Mouse (Mus musculus): Measurements from ENCODE around the gene Ppp2ca.
"Not testable (repeated sequence)": the region's sequence is repeated elsewhere in the genome, so short reads cannot be mapped to it uniquely, and the experiment has no call there.

The Ppp2ca gene

DNA sequence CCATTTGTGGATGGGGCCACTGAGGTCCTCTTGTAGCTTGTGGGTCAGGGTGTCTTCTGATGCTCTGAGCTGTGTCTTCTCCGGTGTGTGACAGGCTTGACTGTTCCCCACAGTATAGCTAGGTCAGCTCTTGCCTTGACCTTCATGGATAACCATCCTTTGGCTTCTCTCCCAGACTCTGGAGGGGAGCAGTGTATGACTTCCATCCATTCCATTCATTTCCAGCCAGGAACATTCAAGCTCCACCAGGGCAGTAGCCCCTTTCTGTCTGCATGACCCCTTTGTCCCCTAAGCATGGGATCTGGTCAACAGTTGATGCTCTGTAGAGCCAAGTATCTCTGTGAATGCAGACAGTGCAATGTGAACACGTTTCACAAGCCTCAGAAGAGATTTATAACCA lies 885 bp upstream of the Ppp2ca start:
- no peak for DNase-seq

DNA sequence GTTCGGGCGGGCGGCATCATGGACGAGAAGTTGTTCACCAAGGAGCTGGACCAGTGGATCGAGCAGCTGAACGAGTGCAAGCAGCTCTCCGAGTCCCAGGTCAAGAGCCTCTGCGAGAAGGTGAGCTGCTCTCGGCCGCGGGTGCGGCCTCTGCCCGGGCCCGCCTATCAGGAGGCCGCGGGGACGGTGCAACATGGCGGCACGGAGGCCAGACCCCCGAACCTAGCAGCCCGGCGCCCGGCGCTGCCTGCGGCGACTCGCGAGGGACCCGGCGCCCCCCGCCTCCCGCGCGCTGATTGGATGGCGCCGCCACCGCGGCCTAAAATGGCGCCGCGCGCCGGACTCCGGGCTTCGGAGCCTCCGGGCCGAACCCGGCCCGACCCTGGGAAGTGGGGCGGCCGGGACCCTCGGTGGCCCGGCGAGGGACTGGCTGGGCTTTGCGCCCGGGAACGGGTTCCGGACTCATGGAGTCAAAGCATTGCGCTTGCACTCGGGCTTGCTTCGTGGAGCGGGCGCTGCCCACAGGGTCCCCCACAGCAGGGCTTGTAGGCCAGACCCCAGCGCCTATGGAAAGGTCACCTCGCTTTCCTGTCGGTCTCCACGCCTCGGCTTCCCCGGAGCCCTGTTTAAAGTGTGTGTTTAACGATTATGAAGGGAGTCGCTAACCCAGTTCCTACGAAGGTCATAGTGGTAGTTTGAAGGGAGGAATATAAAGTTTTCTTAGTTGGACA lies 715 bp downstream of the Ppp2ca start:
- DNase-seq, result peak; percentile 59 to 85

DNA sequence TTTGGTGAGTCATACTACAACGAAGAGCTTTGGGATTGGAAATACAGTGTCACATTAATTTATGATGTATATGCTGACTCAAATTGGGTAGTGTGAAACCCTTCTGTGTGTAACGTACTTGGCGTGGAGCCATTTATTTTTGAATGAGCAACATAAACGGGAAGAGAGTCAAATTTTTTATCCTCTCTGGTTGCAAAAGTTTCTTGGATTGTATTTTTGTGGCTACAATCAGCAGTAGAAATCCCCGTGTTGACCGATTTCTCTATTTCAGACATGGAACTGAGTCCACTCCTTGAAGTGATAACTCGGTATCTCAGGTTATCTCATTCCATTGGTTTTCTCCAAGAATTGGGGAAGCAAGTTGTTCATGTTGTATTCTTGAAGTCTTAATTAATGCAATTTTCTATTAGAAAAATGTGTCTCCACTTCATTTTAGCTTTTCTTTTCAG lies 1.3 kb downstream of the Ppp2ca start:
- DNase-seq, result no peak

DNA sequence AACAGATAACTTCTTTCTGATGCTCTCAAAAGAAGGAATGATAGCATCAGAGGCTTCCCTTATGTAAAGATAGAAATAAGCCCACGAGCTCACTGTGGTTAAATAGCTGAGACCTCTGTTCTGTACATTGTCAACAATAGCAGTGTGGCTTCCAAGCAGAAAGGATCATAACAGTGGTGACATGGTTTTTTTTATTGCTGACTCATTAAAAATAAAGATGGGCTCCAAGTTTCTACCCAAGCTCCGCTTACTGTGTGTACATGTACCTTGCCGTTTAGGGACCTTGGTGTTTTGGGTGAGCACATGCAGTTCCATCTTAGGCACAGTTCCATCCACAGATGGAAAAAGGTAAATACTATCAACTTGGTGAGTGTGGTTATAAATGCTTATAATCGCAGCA lies 4.5 kb downstream of the Ppp2ca start:
- no peak for DNase-seq

DNA sequence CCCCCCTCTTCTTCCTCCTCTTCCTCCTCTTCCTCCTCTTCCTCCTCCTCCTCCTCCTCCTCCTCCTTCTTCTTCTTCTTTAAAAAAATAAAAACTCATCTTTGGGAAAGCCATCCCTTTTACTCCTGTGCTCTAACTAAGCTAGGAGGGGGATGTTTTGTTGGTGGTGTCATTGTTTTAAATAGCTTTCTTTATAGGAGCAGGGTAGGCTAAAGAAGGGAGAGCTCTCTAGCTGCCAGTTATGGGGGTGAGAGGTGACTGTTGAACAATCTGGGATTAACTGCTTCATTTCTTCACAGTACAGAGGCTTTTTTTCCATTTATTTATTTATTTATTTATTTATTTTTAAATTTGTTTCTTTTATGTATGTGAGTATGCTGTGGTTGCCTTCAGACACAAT lies 7.0 kb downstream of the Ppp2ca start:
- DNase-seq, result no peak

DNA sequence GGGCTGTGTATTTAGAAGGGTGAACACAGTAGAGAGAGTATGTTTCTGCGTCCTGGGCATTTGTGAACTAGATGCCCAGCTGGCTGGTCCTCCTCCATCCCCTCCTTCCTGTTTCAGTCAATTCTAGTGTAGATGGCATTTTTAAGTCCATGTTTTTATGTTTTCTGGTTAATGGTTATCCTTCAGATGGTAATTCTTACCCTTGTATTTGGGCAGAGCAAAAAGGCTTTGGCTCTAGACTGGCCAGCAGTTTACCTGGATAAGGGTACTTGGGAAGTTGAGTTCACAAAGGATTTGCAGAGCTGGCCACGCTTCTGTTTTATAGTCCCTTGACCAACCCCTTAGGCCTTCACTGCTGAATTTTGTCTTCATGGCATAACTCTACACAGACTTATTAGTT lies 7.6 kb downstream of the Ppp2ca start:
- DNase-seq, result no peak

DNA sequence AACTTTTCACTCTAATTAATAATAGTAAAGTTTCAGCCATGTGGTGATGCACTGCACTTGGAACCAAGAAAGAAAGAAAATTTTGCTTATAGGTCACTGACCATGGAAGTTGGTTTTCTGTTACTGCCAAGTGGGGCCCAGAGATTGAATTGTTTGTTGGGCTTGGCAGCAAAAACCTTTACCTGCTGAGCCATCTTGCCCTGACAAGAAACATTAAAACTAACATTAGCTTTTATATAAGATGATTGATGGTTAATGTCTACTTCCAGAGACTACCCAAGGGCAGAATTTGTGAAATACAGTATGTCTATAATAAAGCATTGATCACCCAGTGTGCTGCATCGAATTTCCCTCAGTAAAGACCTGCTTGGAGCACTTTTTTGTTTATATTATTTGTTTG lies 8.0 kb downstream of the Ppp2ca start:
- DNase-seq, result no peak

DNA sequence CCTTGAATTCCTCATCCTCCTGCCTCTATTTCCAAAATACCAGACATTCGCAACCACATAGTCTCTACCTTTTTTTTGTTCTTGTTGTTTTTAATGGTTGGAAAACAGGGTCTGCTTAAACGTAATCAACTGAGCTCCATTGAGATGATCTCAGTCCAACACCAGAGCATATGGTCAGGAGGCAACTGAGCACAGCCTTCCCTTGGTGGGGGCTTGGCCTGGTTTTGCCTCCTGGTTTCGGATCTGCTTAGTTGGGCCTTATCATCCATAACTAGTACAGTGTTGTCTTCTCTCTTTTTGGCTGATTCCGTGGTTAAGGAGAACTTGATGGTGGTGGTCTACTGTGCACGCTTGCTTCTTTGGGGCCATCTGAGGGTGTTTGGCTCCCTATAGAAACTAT lies 10.3 kb downstream of the Ppp2ca start:
- no peak for DNase-seq

DNA sequence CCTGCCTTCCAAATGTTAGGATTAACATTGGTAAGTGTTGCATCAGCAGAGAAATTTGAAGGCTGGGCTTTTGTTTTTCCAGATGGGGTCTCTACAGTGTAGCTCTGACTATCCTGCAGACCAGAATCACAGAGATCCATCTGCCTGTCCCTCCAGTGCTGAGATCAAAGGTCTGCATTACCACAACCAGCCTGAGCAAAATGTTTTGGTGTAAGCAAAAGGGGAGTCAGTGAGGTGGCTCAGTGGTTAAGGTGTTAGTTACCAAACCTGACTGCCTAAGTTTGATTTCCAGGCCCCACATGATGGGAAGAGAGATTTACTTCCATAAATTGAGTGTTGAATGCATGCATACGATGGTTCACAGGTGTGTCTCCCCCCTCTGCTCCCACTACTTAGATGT lies 10.9 kb downstream of the Ppp2ca start:
- peak in 1 of 2 experiments; percentile 40 for DNase-seq

DNA sequence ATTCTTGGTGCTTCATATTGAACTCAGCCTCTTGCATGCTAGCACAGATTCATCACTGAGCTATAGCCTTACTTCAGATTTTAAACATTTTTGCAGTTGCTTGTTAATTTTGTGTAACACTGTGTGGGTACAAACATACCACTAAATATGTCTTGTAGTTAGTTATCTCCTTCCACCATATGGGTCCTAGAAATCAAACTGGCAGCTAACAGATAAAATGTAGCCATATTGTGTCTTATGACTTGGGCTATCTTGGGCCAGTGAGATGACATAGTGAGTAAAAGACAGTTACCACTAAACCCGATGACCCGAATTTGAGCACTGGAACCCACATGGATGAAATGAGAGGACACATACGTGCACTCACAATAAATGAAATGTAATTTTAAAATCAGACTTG lies 17.0 kb downstream of the Ppp2ca start:
- no peak for DNase-seq

DNA sequence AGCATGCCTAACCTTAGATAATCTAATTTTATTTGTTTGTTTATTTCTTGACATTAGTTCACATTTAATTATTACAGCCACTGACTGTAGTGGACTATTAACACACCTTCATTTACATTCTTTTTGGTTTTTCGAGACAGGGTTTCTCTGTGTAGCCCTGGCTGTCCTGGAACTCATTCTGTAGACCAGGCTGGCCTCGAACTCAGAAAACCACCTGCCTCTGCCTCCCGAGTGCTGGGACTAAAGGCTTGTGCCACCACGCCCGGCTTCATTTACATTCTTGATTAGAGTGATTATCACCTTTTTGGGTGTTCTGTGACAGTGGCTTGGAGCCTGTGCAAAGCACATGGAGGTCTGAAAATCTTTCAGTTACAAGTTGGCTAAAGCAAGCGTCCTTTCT lies 17.6 kb downstream of the Ppp2ca start:
- not testable (repeated sequence) for DNase-seq

DNA sequence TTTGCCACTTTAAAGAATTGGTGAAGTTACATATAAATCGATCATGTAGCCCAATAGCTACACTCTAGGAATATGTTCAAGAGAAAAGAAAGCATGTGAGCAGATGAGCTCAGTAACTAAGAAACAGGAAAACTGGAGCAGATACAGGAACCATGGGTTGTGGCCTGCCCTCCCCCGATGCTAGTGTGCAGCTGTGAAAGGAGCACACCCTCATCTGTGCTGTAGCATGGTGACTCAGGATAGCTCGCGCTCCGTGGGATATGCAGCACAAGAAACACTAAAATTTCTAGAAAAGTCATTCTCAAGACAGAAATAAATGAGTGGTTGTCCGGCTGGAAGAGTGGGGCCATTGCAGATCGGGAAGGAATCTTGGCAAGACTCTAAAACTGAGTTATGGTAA lies 18.7 kb downstream of the Ppp2ca start:
- no peak for DNase-seq

DNA sequence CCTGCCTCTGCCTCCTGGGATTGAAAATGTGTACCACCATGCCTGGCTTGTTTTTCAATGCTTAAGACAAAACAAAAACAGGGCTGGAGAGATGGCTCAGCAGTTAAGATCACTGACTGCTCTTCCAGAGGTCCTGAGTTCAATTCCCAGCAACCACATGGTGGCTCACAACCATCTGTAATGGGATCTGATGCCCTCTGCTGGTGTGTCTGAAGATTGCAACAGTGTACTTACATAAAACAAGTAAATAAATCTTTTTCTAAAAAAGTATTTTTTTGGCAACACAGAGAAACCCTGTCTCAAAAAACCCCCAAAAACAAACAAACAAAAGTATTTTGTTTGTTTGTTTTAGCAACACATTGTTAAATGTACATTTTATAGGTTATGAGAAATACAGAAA lies 21.9 kb downstream of the Ppp2ca start:
- DNase-seq, result not testable (repeated sequence)

DNA sequence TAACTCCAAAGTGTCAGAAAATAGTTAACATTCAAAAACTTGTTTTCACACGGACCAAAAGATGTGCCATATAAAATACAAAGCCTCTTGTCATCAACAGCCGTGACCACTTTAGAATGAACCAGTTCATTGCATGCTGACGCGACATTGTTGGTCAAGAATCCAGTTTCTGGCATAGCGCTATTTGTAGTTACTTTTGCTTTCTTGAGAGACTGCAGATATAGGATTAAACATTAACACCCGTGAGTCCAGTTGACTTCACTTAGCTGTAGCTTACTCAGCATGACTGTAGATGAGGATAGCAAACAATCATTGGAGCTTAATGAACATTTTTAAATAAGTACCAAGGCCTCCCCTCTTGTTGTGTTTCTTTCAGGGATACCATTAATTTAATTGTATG lies 23.6 kb downstream of the Ppp2ca start:
- peak; percentile 29 to 43 for DNase-seq

DNA sequence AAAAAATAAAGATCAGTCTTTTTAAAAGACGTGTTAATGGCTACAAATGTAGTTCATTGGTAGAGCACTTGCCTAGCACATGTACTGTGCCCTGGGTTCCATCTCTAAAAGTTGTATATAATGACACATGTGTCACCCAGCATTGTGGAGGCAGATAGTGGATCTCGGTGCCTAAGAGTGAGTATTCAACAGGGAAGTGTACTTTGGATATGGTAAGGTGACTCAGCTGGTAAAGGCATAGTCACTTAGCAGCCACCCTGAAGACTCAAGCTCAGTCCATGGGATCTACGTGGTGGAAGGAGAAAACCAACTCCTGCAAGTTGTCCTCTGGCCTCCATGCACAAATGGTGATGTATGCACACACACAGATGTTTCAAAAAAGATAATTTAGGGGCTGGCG lies 26.0 kb downstream of the Ppp2ca start:
- DNase-seq, result no peak

DNA sequence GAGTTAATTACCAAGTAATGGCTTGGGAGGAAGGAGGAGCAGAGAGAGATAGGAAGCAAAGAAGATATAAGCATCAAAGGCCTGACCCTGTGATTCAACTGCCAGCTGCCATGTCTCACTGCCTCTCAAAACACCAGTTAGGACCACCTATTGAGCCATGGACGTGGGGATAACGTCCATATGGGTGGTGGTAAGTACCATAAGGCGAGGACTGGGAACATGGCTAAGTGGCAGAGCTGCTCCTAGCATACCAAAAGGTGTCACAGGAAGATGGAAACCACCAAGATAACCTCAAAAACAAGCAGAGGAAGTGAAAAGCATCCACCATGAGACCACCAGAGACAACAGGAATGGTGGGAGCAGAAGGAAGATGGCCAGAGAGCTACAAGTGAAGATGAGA lies 28.7 kb downstream of the Ppp2ca start:
- no peak for DNase-seq

DNA sequence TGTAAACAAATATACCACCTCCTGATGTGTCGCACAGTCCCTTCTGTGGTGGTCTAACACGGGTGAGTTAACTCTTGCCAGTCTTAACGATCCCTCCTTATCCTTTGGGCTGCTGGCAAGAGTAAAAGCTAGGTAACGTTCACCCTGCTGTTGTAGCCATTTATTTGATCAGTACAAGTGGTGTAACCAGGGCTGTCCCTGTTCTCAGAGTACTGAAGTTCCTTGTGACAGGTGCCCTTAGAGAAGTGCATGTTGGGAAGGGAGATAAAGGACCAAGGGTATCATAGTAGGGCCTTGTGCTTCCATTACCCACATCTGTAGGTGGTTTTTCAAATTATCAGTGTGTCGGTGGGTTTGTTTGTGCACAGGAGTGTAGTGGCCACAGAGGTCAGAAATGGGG lies 29.3 kb downstream of the Ppp2ca start:
- no peak for DNase-seq

DNA sequence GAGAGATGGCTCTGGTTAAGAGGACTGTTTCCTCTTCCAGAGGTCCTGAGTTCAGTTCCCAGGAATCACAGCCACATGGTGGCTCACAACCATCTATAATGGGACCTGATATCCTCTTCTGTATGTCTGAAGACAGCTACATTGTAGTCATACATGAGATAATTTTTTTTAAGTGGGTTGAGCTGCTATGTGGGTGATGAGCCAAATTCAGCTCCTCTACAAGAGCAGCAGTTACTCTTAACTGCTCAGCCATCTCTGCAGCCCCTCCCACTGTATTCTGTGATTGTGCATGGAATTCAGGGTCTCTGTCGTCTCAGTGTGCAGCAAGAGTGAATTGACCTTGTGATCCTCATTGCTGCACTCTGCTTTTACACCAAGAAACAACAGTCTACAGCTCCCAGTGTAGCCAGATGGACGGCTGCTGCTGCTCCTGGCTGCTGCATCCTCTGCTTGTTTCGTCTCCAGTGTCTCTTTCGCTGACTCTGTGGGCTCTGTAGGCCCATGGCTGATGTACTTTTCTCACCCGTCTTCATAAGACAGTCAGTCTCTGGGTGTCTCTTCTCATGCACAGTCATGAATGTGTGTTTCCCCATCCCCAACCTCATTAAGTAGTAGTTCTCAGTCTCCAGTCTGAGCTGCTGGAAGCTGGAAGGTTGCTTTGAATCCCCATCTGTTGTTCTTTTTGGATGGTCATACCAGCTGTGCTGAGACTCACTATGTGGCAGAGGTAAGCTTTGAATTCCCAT lies 30.0 kb downstream of the Ppp2ca start:
- no peak for DNase-seq

DNA sequence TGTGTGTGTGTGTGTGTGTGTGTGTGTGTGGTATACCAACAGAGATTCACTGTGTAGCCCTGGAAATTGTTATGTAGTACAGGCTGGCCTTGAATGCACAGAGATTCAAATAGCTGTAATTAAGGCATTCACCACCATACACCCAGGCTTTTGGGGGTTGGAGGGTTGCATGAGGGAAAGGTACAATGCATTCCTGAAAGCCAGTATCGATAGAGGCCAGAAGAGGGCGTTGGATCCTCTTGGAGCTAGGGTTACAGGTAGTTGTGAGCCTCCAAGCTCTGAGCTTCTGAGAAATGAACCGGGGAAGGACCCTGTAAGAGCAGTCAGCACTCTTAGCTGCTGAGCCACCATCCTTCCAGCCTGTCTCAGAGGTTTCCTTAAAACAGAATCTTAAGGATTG lies 30.7 kb downstream of the Ppp2ca start:
- peak in 1 of 2 experiments; percentile 20 for DNase-seq

DNA sequence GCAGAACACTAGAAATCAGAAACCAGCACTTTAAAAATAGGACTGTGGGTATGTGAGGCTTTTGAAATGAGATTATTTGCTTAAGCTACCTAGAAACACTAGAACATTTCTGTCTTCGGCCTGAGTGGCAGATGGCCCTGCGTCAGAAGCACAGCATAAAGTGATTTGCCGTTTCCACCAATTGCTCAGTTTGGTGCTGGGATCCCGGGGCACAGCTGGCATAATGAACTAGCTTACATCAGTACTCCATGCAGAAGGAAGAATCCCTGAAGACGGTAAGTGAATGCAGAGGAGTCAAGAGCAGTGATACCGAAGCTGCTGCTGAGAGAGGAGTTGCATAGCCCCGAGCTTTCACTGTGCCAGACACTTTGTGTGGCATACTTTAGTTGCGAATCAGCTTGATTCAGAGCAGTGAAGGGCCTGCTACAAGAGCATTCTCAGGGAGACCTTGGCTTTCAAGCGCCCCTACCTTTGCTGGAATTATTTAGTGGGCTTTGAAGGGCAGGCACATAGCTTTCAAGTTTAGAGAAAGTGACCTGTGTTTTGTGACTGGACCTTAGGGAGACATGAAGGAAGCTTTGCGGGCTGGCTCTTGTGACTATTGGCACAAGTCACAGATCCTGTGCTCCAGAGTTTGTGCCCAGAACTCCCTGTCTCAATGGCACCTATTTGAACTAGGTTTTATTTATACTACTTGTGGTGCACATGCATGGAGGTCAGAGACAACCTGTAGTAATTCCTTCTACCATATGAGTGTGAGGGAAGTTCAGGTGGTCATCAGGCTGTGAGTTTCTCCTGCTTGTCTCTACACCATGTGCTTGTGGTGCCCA lies 31.4 kb downstream of the Ppp2ca start:
- no peak for DNase-seq

DNA sequence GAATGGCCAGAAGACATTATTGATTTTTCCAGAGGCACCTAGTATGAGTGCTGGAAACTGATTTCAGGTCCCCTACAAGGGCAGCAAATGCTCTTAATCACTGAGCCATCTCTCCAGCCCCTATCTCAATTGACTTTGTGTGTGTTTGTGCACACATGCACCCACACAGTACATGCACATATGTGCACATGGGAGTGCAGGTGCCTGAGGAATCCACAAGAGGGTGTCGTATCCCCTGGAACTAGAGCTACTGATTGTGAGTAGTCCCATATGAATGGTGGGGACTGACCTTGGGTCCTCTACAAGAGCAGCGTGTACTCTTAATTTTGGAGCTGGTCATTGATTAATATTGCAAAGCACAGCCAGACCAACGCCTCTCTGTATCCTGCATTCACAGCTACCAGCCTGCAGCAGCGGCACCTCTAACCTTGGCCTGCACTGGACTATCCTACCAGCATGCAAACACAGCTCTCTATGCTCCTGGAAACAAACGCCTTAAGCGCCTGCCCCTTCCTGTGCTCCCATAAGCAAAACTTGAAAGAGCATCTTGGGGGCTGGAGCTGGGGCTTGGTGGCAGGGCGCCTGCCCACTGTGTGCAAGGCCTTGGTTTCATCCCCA lies 32.1 kb downstream of the Ppp2ca start:
- DNase-seq, result no peak

DNA sequence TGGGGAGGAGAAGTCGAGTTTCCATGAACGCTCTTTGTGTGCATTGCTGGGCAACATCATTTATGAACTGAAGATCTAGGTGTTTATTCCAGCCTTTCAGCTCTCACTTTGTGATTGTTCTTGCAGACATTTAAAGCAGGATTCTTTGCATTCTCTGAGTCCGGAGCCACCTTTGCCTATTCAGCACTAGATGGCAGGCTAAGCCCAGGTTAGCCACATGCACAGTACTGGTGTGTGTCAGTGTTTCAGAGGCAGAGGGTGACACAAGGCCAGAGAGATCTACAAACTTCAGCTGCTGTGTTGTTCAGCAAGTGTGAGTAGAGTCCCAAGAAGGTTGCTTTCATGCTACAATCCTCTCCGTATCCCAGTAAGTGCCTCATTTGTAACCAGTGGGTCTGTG lies 45.2 kb downstream of the Ppp2ca start:
- DNase-seq, result peak; percentile 66 to 67

DNA sequence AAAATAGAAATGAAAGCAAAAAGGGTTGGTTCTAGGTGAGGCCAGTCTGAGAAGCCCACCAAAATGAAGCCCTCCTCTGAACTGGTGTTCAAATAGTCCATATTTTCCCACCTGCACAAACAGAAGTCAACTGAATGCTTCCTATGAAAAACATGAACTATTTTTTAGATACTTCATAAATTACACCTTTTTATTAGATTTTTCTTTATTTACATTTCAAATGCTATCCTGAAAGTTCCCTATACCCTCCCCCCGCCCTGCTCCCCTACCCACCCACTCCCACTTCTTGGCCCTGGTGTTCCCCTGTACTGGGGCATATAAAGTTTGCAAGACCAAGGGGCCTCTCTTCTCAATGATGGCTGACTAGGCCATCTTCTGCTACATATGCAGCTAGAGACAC lies 46.9 kb downstream of the Ppp2ca start, which contains the start of gene Olfr1373:
Olfr1373 (minus strand) TSS at position 101 of the 400 bp plus-strand sequence.
- DNase-seq, result not testable (repeated sequence)

All from kidney, postnatal 25 days (tissue).